Mouse (Mus musculus): Measurements from ENCODE around the gene Spa17.

DNA sequence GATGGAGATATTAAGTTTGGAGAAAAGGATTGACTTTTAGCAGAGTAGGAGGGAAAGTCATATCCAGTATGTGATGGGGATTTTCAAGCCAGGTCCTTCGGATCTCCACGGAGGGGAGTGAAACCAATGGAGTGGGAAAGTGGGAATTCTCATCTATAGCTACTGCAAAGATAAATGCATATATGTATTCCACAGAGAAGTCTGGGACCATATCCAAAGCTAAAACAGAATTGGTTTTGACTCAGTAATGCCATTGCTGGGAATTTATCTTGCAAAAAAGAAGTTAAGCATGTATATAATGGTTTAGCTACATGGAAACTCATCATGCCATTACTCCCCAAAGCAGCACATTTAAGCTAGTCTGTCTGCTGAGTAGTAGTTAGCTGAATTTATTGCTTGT is 18.8 kb upstream of the Spa17 start:
- TF ChIP-seq CTCF (IDR thresholded peaks at IDR 0.05; ENCODE audit: borderline replicate concordance, extremely low read depth, insufficient read depth, insufficient read length) (no peak), POLR2A (IDR thresholded peaks at IDR 0.05; ENCODE audit: borderline replicate concordance, extremely low read depth, insufficient read depth, insufficient read length, poor library complexity, severe bottlenecking) (no peak)
